Mouse (Mus musculus) lung, postnatal 14 days (tissue): ENCODE results near the gene Txk.

ENCODE experiments used
- DNase-seq: peaks from one replicate; pipeline ENCODE4 v3.0.0; 2021

Txk gene

DNA sequence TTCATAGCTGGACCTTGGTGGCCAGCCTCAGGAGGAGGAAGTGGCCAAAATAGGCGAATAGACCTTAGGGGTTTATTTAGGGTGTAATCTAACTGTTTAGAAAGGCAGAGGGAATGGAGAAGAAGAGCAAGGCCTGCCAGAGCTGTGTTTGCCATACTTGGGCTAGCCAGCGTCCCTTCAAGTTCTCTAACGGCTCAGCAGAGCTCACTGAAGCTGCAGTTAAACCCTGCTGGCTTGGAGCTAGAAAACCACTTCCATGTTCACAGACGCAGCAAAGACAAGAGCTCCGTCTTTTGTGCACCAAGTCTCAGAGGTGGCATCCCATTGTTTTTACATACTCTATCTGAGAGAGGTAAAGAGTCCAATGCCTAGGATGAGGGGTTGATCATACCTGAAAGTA lies 2.4 kb downstream of the Txk start:
- no peak for DNase-seq

DNA sequence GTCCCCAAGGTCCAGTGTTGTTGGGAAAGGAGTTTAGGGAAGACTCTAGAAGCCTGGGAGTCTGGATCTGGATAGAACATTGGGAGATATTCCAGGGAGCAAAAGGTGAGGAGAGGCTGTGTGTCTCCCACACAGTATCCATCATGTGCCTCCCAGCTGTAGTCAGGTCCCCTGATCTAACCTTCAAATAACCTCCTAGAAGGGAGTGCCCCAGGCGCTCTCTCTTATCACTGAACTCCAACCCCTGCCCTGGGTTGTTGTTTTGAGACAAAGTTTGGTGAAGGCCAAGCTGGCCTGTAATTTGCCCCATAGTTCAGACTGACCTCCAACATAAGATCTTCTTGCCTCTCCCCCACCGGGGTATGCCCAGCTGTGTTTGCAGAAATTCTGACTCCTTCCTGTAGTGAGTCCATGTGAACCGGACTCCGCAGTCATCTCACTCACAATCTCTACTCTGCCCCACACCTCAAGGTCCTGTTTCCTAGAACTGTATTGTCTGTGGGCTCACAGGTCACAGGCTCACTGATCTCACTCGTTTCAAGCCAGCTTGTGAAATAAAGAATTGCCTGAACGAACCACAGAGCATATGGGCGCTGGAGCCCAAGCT lies 3.8 kb downstream of the Txk start:
- DNase-seq: no peak

DNA sequence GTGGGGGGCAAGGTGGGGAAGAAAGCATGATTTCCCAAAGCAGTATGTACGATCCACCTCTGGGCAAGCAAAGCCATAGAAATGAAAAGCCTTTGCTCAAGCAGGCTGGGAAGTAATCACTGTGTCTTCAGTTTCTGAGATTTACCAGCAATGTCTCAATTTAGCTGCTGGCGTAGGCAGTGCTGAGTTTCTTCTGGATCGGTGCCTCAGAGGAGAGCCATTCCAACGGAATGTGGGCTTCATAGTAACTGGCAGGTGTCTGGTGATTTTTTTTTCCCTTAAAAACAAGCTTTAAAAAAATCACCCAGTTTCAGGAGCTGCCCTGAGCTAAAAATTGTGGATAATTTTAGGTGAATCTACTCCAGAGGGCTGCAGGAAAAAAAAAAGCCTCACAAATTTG lies 5.2 kb downstream of the Txk start:
- no peak for DNase-seq

DNA sequence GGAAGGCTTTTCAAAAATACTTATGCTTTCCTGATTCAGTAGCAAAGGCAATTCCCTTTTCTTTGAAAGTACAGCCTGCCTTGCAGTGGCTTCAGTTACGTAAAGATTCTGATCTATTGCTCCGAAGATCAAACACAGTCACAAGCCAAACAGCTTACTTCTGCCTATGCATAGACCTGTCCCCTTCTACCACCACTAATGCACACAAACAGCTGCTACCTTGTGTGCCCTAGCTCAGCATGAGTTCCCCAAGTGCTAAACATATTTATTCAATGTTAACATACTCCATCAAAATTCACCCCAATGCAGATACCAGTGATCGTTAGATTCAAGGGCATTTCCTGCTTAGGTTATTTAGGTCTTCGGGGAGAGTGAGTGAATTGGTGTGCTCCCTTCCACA lies 6.1 kb downstream of the Txk start:
- no peak for DNase-seq

DNA sequence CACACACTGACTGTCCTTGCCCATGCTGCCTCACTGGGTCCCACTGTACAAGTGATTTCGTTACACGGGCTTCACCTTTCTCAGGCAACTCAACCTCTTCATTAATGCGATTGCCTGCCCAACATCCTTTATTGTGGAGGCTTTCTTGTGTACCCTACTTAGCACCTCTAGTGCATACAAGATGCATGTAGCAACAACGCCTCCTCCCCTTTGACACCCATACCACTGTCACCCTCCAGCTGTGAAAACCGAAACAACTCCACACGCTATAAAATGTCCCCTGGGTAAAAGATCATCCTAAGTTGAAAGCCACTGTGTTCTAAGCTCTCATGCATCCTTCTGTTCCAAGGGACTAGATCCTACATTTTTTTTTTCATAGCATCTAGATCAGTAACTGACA lies 9.5 kb downstream of the Txk start:
- no peak for DNase-seq

DNA sequence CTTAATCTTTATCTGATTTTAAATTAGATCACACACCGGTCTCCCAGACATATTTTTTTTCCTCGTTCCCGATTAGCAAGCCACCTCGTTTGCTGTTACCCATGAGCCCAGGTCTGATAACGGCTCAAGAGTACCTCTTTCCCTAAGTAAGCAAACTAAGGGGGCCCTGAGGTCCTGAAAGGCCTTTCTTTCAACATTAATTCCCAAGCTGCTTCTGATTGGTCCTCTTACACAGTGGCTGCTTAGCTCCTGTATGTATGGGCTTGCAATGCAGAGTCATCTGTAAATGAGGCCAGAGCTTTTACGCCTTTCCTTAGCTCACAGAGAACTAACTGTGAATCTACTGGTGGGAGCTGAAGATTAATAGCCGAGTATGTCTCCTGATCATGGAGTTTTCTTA lies 15.7 kb downstream of the Txk start:
- DNase-seq: no peak

DNA sequence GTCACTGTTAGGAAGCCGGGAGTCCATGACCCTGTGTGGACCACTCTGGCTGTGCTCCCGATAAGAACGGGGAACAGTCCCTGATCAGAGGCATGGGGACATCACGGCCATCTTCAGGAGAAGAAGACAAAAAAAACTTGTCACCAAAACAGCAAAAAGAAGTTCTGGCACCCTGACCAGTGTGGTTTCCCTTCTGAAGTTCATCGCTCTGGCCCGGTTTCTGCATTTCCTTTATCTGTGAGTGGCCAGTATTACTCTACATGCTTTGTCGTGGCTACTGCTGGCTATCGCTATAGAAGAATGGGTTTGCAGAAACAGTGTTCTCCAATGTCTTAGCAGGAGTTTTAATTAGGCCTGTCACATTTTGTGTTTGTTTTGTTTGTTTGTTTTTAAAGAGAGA lies 16.1 kb downstream of the Txk start:
- no peak for DNase-seq

DNA sequence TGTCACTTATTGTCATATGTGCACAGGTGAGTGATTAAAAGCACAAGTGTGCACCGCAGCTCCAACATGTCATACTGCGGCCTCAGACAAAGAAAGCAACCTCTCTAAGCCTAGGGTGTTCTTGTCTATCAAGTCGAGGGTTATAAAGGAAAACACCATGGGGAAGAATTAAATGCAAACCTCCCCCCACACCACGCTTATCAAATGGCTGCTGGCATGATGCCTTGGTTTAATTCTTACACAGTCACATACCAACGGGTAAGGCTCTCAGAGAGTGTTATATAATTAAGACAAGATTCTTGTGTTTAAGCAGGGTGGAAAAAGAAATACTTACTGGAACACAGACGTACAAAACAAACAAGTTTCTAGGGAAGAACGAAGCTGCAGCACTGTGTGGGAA lies 16.8 kb downstream of the Txk start:
- DNase-seq: no peak

DNA sequence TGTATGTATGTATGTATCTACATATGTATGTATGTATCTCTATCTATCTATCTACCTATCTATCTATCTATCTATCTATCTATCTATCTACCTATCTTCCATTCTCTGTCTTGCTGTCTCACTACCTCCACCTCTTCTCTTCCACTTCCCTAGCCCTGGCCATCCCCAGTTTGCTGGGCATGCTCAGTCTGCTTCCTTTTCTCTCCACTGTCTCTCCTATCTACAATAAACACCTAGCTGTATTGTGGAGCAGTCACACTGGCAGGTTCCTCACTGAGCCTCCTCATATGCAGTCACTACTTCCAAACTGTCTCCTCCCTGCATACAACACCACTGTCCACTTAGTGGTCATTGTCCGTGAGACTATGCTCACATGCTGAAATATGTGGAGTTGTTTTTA lies 19.7 kb downstream of the Txk start:
- no peak for DNase-seq

DNA sequence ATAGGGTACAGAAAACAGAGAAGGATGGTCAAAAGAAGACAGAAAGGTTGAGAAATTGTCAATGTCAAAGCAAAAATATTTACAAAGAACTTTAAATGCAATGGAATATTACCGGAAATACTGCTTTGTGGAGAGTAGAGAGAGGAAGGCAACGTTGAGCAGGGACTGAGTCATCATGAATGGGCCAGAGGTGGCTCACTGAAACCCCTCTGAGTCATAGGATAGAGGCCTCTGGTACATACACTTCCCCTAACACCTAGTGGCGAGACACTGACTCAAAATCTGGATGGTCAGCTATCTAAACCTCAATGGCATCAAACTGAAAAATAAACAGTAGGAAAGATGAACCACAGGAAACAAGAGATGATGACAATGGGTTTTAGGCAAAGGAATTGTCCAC lies 27.2 kb downstream of the Txk start:
- no peak for DNase-seq

DNA sequence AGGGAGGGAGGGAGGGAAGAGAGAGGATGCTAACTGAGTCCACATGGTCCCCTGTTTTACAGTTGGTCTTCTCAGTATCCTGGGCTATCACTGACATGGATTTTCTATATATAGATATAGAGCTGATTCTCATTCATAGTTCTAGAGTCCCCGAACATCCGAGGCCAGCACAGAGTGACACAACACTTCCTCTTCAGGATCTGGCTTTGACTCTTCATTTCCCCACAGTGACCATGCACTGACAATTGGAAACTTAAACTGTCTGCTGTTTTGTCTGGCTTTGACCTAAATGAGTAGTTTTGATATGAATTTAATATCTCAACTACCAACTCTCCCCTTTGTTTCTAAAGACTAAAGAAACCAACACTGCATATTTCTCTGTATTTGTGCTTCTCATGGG lies 29.1 kb downstream of the Txk start:
- DNase-seq: no peak

DNA sequence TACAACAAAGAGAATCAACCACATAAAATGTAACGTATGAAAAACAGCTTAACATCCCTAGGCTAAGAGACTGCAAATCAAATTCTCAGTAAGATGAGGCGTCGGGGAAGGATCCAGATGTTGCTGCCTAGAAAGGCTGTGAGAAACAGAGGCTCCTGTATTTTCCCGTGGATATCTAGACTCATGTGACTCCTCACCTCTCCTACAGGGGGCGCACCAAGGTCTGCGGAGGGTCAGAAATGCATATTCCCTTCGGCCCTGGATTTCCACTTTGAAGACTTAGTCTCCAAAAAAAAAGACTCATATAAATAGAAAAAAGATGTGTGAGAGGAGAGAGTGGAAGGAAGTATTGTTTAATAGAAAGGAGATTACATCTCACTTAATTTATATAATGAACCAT lies 32.0 kb downstream of the Txk start:
- DNase-seq: no peak

DNA sequence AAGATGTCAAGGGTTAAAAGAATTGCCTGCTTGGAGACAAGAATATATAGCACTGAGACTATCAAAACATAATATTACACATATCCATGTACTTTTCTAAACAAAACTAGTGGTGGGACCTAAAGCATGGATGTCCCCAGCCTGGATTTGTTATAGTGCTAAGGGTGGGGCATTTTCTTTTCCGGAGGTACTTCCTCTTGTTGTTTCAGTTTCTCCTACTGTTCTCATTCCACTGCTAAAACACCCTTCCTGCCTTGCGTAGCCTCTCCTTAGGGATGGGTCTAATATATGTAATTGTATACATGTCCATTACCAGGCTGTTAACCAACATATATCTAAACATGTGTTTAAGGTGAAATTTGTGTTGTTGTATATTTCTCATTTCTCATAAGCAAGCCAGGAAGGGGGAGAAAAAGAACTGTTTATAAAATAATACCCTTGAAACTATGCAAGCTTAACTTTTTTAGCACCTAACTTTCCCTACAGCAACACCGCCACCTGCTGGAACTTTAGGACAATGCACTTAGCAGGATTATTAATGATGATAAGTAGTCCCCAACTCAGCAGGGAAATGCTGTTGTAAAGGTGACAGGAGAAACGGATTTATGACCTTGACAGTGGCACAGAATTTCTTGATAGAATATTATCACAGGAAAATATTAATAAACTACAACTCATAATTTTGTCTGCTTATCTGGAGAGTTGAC lies 41.9 kb downstream of the Txk start:
- DNase-seq: peak; percentile 79

DNA sequence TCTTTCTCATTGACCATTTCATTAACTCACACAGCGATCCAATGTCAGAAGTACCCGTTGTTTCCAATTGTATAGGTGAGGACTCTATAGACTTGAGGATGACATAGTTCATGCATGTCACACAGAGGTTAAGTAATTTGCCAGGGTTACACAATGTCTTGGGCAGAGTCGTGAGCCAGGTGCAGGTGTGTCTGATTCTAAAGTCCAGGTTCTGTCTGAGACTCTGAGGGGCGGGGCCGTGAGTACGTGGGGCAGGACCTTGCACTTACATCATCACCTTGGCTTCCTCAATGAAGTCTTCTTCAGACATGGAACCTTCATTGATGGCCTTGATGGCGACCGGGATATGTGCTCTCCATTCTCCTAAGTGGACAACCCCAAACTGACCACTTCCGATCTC lies 42.6 kb downstream of the Txk start:
- DNase-seq: no peak

DNA sequence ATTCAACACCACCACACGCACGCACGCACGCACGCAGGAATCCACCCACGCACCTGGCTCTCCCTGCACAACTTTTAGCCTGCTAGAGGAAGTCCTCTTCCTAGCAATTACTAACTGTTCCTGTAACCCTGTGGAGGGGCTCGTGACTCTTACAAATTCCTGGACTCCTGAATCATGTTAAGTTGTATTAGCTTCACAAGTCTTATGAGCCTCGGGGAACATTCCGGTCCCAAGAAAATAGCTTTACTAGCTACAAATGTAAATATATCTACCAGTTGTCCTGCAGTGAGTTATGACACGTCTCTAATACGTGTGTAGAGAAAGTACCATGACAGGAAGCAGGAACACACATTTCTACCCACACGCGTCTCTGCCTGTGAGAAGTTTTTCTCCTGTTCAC lies 43.1 kb downstream of the Txk start:
- DNase-seq: no peak

DNA sequence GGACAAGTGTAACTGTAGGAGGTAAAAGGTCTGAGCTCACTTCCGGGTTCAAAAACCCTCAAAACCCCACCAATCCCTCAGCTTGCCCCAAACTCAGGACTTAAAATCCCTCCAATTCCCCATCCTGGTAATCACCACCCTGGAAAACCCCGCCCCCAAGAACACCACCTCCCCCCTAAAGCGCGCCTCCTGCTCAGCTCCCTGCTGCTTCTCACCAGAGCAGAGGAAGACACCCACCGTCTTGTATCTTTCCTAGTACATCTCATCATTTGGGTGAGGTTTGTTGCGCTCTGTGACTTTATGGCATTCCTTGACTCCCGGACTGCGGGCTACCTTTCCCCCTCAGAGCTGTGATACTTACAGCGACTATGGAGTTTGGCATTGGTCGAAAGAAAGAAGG lies 45.9 kb downstream of the Txk start:
- no peak for DNase-seq

DNA sequence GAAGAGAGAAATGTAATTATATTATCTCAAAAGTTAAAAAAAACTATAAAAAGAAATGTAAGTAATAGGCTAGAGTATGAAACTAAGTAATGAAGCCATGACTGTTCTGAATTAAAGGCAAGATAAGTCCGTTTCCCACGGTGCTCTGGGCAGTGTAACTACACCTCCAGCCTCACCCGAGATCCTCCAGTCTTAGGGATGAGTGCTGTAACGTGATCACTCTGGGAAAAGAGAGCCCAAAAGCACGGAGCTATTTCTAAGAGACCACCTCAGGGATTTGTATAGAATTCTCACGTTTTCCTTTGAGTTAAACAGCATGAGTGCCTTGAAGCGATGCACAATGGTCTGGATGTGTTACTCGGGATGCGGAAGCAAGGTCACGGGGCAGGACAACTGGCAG lies 46.5 kb downstream of the Txk start:
- DNase-seq: no peak

DNA sequence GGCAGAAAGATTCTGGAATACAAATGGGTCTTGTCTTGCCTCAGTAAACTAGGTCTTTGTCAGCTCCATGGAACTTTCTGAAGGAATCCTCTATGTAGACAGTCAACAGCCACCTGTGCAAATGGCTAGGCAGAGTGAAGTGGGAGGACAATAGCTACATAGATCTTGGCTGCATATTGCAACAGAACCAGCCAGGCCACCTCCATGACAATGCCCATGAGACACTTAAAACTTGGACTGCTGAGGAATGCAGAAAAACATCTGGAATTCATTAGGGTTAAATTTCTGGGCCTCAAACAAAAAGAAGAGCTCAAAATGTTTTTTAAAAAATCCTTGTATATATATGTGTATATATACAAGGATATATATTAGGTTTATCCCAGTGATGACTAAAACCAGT lies 50.4 kb downstream of the Txk start:
- DNase-seq: no peak

DNA sequence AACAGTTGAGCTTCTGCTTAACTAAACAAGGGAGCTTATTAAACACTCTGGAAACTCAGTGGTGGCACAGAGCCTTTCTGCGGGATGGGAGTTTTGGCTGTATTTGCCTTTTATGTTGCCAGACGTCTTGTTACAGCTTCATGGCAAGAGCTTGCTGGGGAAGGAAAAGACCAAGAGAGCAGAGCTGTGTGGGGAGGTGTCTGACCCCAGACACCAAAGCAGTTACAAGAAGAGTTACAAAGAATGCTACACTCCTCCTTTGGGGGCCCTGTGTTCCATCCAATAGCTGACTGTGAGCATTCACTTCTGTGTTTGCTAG lies 53.1 kb downstream of the Txk start:
- no peak for DNase-seq

DNA sequence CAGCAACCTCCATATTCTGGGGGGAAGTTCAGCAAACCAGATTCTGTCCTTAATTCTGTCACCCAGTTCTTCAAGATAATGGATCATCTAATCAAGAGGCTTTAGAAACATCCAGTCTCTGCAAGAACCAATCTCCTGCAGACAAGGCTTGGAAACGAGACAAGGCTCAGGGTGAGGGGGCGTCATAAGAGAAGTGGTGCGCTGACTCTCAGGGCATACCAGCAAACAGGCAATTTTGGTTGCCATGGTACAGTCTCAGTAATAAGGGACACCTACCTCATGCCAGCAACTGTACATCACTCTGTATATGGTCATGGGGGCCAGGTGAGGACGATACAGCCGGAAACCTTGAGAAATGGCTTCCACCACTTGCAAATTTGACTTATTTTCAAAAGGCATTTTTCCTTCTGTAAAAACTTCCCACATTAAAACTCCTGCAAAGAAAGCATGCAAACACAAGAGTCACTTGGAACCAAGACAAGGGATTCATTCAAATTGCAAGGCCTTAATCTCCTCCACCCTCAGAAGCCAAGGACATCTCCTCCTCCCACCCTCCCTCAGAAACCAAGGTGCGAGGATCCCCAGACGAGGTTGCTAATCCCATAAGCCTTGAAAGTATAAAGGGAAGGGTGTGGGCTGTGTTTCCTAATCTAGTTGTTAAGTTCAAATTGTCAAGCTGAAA lies 53.6 kb downstream of the Txk start:
- no peak for DNase-seq

DNA sequence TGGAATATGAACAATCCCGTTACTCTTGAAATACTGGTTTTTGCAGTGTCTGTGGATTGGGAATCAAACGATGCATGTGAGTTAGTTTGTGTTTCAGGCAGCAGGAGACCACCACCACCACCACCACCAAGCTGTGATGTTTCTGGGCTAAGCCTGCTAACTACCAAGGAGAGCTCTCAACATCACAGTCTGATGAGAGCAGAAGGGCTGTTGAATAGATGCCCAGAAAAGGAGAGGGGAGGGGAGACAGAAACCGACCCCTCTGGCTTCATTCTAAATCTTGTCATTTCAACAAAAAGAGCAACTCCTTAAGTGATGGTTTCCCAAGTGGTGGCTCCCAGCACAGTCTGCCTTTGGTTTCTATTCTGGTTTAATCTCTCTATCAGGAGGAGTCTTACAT lies 54.2 kb downstream of the Txk start:
- DNase-seq: no peak

DNA sequence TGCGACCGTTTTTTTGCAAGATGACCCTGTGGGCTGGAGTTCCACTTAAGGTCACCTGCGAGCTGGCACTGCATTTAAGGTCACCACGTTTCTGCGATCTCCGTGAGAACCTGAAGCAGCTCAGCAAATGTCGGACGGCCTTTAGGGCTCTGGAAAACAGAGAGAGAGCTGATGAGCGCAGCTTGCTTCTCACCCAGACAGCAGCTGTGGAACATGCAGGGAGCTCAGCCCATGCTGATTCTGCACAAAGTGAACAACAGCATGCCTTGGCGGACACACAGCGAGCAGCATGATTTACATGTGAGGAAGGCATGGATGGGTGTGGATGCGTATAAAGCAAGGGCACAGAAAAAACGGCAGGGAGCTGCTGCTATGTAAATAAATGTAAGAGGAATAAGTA lies 56.1 kb downstream of the Txk start:
- no peak for DNase-seq

DNA sequence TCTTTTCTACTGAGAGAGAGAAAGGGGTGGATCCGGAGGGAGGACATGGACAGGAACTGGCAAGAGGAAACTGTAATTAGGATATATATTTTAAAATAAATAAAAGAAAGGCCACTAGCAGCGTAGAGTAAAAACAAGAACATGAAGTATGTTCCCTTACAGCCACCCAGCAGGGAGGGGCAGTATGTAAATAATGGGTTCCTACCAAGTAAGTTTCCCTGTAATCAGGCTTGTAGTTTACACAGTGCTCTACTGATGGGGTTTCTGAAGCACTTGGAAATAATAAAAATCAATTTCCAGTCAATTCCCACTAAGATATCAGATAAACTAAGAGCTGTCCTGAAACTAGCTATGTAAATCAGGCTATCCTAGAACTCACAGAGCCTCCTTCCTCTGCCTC lies 57.9 kb downstream of the Txk start:
- DNase-seq: no peak

DNA sequence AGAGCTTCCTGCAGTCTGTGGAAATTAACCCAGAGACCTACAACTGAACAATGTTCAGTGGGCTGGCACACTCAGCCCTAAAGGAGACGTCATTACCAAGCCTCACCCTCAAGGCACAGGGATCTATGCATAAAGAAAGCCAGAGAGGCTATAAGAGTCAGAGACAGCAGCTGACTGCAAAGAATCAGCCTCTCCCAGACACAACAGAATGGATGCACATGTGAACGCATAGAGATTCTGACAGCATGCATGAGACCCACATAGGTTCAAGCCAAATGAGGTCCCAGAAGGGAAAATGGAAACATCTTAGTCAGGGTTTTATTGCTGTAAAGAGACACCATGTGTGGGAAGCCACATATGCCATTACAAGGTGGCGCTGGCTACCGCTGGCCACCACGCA lies 62.1 kb downstream of the Txk start:
- no peak for DNase-seq

DNA sequence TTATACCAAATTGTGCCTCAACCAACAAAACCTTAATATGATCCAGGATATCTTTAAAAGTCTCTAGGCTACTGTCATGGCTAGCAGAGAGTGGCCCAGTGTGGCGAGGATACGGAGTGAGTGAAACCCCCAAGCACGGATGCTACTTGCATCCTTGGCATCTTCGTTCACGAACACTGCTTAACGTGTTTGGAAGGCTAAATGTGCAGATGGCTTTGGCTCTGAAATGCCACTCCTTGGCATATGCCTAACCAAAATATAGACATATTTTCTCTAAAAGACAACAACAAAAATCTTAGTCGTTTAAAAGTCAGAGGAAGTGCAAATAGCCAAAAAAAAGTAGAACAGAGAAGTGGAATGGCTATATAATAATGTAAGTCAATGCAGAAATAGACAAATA lies 63.0 kb downstream of the Txk start:
- no peak for DNase-seq
